Mouse (Mus musculus) cerebellum, postnatal 25 days (tissue): ENCODE results near the gene Coro1b.
A peak's percentile ranks its signal among the peaks of the same experiment; 100 is the strongest.

Experiments
- DNase-seq, 2 experiments: peaks; one replicate each; pipeline ENCODE4 v3.0.0; 2021; ENCODE audit warnings: mixed read lengths in 2 of 2

The Coro1b gene

GRCm38 (mm10) chr19:4162646-4163542 is 14.5 kb downstream of the Coro1b start, which contains the start of gene Rps6kb2:
TSS of gene Rps6kb2 (minus strand) at chr19:4163354.
- peak; percentile 98 for DNase-seq

- DNase-seq: no peak
These were observed 15.1 kb downstream of the Coro1b start for GRCm38 (mm10) chr19:4163543-4163887.

GRCm38 (mm10) chr19:4164100-4164499 is 15.7 kb downstream of the Coro1b start:
- no peak for DNase-seq

GRCm38 (mm10) chr19:4164721-4165120 is 16.3 kb downstream of the Coro1b start:
- no peak for DNase-seq

GRCm38 (mm10) chr19:4166678-4167476 is 18.5 kb downstream of the Coro1b start:
- DNase-seq: peak in 1 of 2 experiments; percentile 33

- DNase-seq: peak; percentile 100
These were observed 21.0 kb downstream of the Coro1b start for GRCm38 (mm10) chr19:4169378-4169784.

GRCm38 (mm10) chr19:4169810-4170209 is 21.4 kb downstream of the Coro1b start:
- peak in 1 of 2 experiments; percentile 76 for DNase-seq

- no peak for DNase-seq
These were observed 22.4 kb downstream of the Coro1b start for GRCm38 (mm10) chr19:4170723-4171392.

- peak in 1 of 2 experiments; percentile 36 for DNase-seq
These were observed 23.2 kb downstream of the Coro1b start for GRCm38 (mm10) chr19:4171393-4172290.

GRCm38 (mm10) chr19:4172925-4173324 is 24.5 kb downstream of the Coro1b start:
- DNase-seq: no peak

- peak in 1 of 2 experiments; percentile 39 for DNase-seq
These were observed 27.0 kb downstream of the Coro1b start, which contains the start of gene Carns1 for GRCm38 (mm10) chr19:4175368-4175947. TSS of gene Carns1 (minus strand) at chr19:4175479.

GRCm38 (mm10) chr19:4180411-4180810 is 32.0 kb downstream of the Coro1b start:
- no peak for DNase-seq

GRCm38 (mm10) chr19:4181892-4182291 is 33.5 kb downstream of the Coro1b start:
- no peak for DNase-seq

GRCm38 (mm10) chr19:4183689-4184088 is 35.3 kb downstream of the Coro1b start:
- DNase-seq: no peak

- no peak for DNase-seq
These were observed 36.9 kb downstream of the Coro1b start for GRCm38 (mm10) chr19:4184976-4185975.

GRCm38 (mm10) chr19:4187303-4187702 is 38.9 kb downstream of the Coro1b start:
- no peak for DNase-seq

GRCm38 (mm10) chr19:4189051-4189620 is 40.7 kb downstream of the Coro1b start:
- no peak for DNase-seq

GRCm38 (mm10) chr19:4190831-4191334 is 42.5 kb downstream of the Coro1b start, which contains the start of gene Tbc1d10c:
TSS of gene Tbc1d10c (minus strand) at chr19:4191284.
- no peak for DNase-seq

GRCm38 (mm10) chr19:4191528-4192250 is 43.3 kb downstream of the Coro1b start, which contains the start of gene Ppp1ca:
TSS of gene Ppp1ca (plus strand) at chr19:4192065.
- peak; percentile 96 to 99 for DNase-seq
